Mouse (Mus musculus) E14TG2a.4 (cell line): ENCODE data around the gene Zmat3.

Source experiments
- H3K27me3 ChIP-seq: 2 replicates; pipeline ENCODE4 v1.6.1; 2014; ENCODE audit warnings: low read length, control low read depth; ENCODE audit not compliant: insufficient read depth
- H3K36me3 ChIP-seq: 2 replicates; pipeline ENCODE4 v1.6.1; 2014; ENCODE audit warnings: low read length, control low read depth; ENCODE audit not compliant: insufficient read depth
- H3K4me1 ChIP-seq: replicated peaks from 2 replicates; pipeline ENCODE4 v1.6.1; 2014; ENCODE audit warnings: low read depth, low read length, control low read depth
- H3K4me3 ChIP-seq: replicated peaks from 2 replicates; pipeline ENCODE4 v1.5.1; 2014; ENCODE audit warnings: mild to moderate bottlenecking, low read length
- H3K9me3 ChIP-seq: 2 replicates; pipeline ENCODE4 v1.6.1; 2014; ENCODE audit warnings: low read length, control low read depth
- CTCF ChIP-seq: conservative IDR thresholded peaks from 2 replicates; pipeline ENCODE4 v1.5.1; 2014; ENCODE audit warnings: low read length
- NANOG ChIP-seq: IDR thresholded peaks from 2 replicates; pipeline ENCODE4 v1.6.1; 2014; ENCODE audit warnings: borderline replicate concordance, low read length, mixed read lengths
- POU5F1 ChIP-seq: IDR thresholded peaks from 2 replicates; pipeline ENCODE4 v1.6.1; 2014; ENCODE audit warnings: low read length, borderline replicate concordance

Zmat3 gene

GRCm38 (mm10) chr3:32361221-32361620, 4.6 kb downstream of the Zmat3 start:
- H3K9me3 ChIP-seq = no peaks in the 10 kb centered on the region
- H3K27me3 ChIP-seq = peaks cover 5% of the 10 kb centered on the region
- no peak for TF ChIP-seq NANOG
- TF ChIP-seq POU5F1 = no peak
- no peak for TF ChIP-seq CTCF
- peaks cover 57% of the 10 kb centered on the region for H3K4me1 ChIP-seq
- H3K36me3 ChIP-seq = peaks cover 49% of the 10 kb centered on the region
- peak overlapping the region; percentile 57 for H3K4me3 ChIP-seq

- Histone ChIP-seq H3K27me3 (no peaks in the 10 kb centered on the region), H3K4me1 (peaks cover 21% of the 10 kb centered on the region), H3K9me3 (no peaks in the 10 kb centered on the region), H3K4me3 (no peak overlapping the region), H3K36me3 (peaks cover 91% of the 10 kb centered on the region)
- TF ChIP-seq POU5F1 (no peak), CTCF (no peak), NANOG (no peak)
These were observed 17.9 kb downstream of the Zmat3 start for GRCm38 (mm10) chr3:32347881-32348280.

- no peak overlapping the region for H3K4me3 ChIP-seq
- peaks cover 39% of the 10 kb centered on the region for H3K4me1 ChIP-seq
- H3K9me3 ChIP-seq = no peaks in the 10 kb centered on the region
- no peak for TF ChIP-seq POU5F1
- no peak for TF ChIP-seq CTCF
- TF ChIP-seq NANOG = no peak
- H3K36me3 ChIP-seq = peaks cover 88% of the 10 kb centered on the region
- no peaks in the 10 kb centered on the region for H3K27me3 ChIP-seq
These were observed 20.6 kb downstream of the Zmat3 start for GRCm38 (mm10) chr3:32345249-32345648.

GRCm38 (mm10) chr3:32344825-32345224, 21.0 kb downstream of the Zmat3 start:
- H3K4me3 ChIP-seq = no peak overlapping the region
- peaks cover 42% of the 10 kb centered on the region for H3K4me1 ChIP-seq
- H3K9me3 ChIP-seq = no peaks in the 10 kb centered on the region
- TF ChIP-seq NANOG = no peak
- no peak; the same call in 1 of the 2 replicates for TF ChIP-seq CTCF
- no peak for TF ChIP-seq POU5F1
- H3K27me3 ChIP-seq = no peaks in the 10 kb centered on the region
- H3K36me3 ChIP-seq = peaks cover 86% of the 10 kb centered on the region

DNA sequence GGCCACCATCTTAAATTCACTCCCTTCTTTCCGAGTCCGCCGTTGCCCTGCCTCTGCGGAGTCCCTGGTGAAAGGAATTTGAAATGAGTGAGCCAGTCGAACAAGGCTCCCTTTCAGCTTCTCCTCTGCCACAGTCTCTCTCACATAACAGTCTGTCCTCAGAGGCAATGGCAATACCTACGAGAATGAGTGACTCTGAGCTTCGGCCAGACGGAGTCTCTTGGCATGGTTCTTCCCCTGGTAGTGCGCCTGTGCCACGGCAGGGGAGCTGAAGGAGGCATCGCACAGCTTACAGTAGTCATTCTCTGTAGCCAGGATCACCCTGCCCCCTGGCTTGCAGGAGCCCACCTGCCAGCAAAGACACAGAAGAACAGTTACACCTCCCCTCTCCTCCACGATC, 22.4 kb downstream of the Zmat3 start:
- Histone ChIP-seq H3K27me3 (no peaks in the 10 kb centered on the region), H3K36me3 (peaks cover 85% of the 10 kb centered on the region), H3K4me1 (peaks cover 57% of the 10 kb centered on the region), H3K9me3 (no peaks in the 10 kb centered on the region), H3K4me3 (no peak overlapping the region)
- TF ChIP-seq CTCF = no peak
- no peak for TF ChIP-seq POU5F1
- no peak for TF ChIP-seq NANOG

GRCm38 (mm10) chr3:32341434-32341833, 24.4 kb downstream of the Zmat3 start:
- Histone ChIP-seq H3K9me3 (no peaks in the 10 kb centered on the region), H3K4me1 (peaks cover 76% of the 10 kb centered on the region), H3K36me3 (peaks cover 86% of the 10 kb centered on the region), H3K4me3 (peak overlapping the region; percentile 86), H3K27me3 (no peaks in the 10 kb centered on the region)
- TF ChIP-seq CTCF = no peak
- no peak for TF ChIP-seq NANOG
- TF ChIP-seq POU5F1 = no peak

DNA sequence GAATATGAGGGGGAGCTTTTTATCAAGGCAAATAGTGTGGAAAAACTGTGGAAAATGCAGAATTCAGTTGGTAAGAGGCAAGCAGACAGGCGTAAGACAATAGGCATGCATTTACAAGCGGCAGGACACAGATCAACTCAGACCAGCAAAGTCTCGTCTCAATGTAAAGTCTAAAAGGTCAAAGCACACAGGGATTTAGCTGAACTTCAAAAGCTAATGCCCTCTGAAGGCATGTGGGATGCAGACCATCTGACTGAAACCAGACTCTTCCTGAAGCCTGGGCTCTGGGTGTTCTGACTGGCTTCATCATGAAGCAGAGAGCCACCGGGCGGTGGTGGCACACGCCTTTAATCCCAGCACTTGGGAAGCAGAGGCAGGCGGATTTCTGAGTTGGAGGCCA, 27.6 kb downstream of the Zmat3 start:
- Histone ChIP-seq H3K4me1 (peaks cover 88% of the 10 kb centered on the region), H3K4me3 (peak overlapping the region; percentile 35), H3K36me3 (peaks cover 82% of the 10 kb centered on the region), H3K27me3 (no peaks in the 10 kb centered on the region), H3K9me3 (no peaks in the 10 kb centered on the region)
- TF ChIP-seq CTCF (no peak), POU5F1 (no peak), NANOG (no peak)

DNA sequence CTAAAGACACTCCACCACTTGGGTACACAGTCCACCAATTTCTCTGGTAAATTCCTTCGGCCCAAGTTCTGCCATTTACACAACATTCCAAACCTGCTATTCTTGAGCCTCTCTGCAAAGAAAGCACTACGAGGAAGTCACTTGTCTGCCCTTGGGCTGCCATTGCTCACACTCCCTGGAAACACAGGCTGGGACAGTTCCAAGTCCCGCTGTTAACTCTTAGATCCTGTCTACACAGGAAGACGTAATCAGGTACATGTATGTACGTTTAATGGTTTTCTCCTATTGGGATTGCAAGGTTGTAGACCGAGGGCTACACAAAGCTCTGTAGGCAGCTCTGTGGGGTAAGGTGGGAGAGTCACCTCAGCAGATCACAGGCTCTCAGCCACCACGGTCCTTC, 28.0 kb downstream of the Zmat3 start:
- Histone ChIP-seq H3K9me3 (no peaks in the 10 kb centered on the region), H3K36me3 (peaks cover 78% of the 10 kb centered on the region), H3K4me3 (peak overlapping the region; percentile 35), H3K27me3 (no peaks in the 10 kb centered on the region), H3K4me1 (peaks cover 83% of the 10 kb centered on the region)
- TF ChIP-seq POU5F1 (no peak), CTCF (no peak), NANOG (no peak)

GRCm38 (mm10) chr3:32334901-32335300, 30.9 kb downstream of the Zmat3 start:
- TF ChIP-seq NANOG (no peak), POU5F1 (no peak), CTCF (no peak)
- Histone ChIP-seq H3K4me1 (peaks cover 64% of the 10 kb centered on the region), H3K4me3 (no peak overlapping the region), H3K27me3 (no peaks in the 10 kb centered on the region), H3K36me3 (peaks cover 61% of the 10 kb centered on the region), H3K9me3 (no peaks in the 10 kb centered on the region)

DNA sequence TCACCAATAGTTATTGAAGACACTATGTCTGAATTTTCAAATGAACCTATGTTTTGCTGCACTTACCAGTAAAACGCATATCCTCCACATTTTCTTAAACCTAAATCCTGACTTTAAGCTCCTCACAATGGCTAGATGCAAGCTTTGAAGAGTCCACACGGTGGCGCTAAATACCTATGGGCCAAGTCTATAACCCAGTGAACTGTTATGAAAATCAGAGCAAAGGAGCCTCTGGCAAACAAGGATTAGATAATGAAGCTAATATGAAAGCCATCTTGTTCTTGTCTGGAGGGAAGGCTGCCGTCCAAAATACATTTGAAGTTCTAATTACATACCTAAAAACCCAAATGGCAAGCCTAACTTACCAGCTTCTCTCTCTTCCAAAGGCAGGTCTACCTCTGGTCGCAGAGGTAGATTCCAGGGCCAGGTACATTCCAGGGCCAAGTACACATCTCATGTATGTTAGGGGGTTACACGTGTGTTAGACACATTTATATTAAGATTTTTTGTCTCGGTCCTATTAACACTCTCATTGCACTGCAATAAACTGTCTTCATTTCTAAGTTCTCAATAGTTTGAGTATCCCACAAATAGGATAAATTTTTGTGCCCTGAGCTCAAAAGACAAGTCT, 32.2 kb downstream of the Zmat3 start:
- no peaks in the 10 kb centered on the region for H3K9me3 ChIP-seq
- H3K27me3 ChIP-seq = no peaks in the 10 kb centered on the region
- no peak overlapping the region for H3K4me3 ChIP-seq
- H3K36me3 ChIP-seq = peaks cover 48% of the 10 kb centered on the region
- H3K4me1 ChIP-seq = peaks cover 51% of the 10 kb centered on the region
- no peak for TF ChIP-seq NANOG
- TF ChIP-seq POU5F1 = no peak
- peak; percentile 96 for TF ChIP-seq CTCF
